Mouse (Mus musculus) heart, adult 2 months (tissue): ENCODE measurements around the gene Dpf2.

Experiments
- CTCF ChIP-seq: fragments of 200-600 bp; IDR thresholded peaks from 2 replicates; pipeline ENCODE4 v1.8.1; 2022; ENCODE audit warnings: antibody characterized with exemption, mild to moderate bottlenecking, moderate library complexity
- POLR2A ChIP-seq: fragments of 200-500 bp; IDR thresholded peaks from 2 replicates; pipeline ENCODE4 v1.6.1; 2011; ENCODE audit warnings: mild to moderate bottlenecking, low read depth, low read length, control low read depth; ENCODE audit not compliant: insufficient read depth

DNA sequence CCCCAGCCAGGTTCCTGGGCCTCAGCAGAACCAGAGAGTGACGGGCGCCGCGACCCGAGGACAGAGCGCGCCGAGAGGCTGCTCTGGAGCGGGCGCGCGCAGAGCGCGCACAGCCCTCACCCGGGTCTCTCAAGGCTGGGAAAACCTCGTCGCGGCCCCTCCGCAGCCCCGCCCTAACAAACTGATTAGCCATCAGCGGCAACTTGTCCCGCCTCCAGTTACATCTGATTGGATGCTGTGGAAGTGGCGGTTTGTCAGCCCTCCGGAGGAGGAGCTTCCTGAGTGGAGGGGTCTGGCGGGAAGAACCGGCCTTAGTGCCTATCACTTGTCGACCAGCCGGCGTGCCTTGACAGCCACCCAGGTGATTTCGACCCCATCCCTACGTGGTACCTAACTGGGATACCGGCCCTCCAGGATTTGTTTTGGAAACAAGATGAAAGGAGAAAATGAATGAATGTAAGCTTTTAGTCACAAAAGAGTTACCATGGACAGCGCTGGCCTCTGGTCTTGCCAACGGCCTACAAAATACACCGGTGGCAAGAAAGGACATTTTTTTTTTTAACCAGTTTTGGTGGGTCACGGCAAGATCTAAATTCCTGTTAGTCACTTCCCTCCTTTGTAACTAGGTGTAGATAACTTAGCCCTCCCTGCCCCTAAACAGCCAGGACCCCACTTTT, 18.7 kb downstream of the Dpf2 start, which contains the start of gene Tigd3:
- TF ChIP-seq CTCF (no peak), POLR2A (no peak)
